Mouse (Mus musculus): ENCODE results near the gene Eps8. TPM values are rescaled to one million over a fixed set of nuclear protein-coding genes. Genes with fewer than 3 reads are reported as not detected.
A peak's percentile ranks its signal among the peaks of the same experiment; 100 is the strongest.

The Eps8 gene
- polyA plus RNA-seq, 1 experiment from 2014 or later = 4.8 TPM

DNA sequence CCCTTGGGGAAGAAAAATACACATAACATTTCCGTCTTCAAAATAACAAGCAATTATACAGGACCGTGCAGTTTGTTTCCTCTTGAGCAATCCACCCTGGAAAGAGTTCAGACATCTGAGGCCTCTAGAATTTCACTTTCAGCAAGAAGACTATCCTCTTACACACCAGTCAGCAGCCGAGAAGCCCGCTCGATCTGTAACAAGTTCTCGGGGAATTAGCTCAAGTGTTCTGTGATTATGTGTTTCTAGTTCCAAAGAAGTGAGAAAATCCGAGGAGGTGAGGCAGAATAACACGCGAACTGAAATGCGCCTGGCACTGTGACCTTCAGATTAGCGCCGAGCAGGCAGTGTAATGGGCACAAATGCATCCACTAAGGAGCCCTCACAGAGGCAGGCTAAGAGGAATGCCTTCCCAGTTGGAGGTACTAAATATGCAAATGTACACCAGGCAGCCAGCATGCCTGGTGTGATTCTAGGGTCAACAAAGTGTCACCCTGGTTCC lies 94.3 kb downstream of the Eps8 start:
- ATAC-seq = no peak
- Histone ChIP-seq H3K27ac (ENCODE audit: low read depth) (peak overlapping the region; percentile 41), H3K4me2 (ENCODE audit: low read depth, low read length) (no peak overlapping the region), H3K9ac (replicated peaks) (no peak overlapping the region), H3K4me3 (ENCODE audit: low read depth, low read length) (no peak overlapping the region), H3K4me1 (ENCODE audit: insufficient read depth) (peaks cover 12% of the 10 kb centered on the region; the same call in 1 of the 2 replicates), H3K36me3 (replicated peaks; ENCODE audit: insufficient read depth, low read length) (no peaks in the 10 kb centered on the region), H3K9me3 (ENCODE audit: low read length) (no peaks in the 10 kb centered on the region), H3K27me3 (ENCODE audit: insufficient read depth, low read length) (no peaks in the 10 kb centered on the region)
- no peak for DNase-seq
- no peak for TF ChIP-seq EP300 (IDR thresholded peaks at IDR 0.05; ENCODE audit: low read depth)
- no peak for TF ChIP-seq CTCF (IDR thresholded peaks at IDR 0.05; ENCODE audit: low read depth)
- WGBS (ENCODE audit: insufficient replicate concordance) = 61% methylated on average over 12 of the region's 12 CpGs

DNA sequence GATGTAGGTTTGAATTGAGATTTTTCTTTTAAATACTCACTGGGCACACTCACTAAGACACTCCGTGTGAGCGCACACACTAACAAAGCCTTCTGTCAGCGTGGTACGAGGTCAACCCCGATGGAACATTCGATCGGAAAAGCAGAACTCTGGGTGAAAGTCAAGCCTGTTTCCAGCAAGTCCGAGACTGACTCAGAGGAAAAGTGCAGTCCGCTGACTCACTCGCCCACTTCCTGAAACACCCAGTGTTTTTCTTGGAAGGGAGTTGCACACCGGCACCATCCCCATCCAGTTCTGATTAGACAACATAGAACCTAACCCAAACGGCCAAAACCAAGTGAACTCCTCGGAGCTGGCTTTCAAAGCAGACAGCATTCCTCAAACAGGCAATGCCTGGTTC lies 95.8 kb downstream of the Eps8 start:
- Histone ChIP-seq H3K9me3 (ENCODE audit: low read length) (no peaks in the 10 kb centered on the region), H3K27ac (ENCODE audit: low read depth) (peak overlapping the region; percentile 29; the same call in 1 of the 2 replicates), H3K36me3 (replicated peaks; ENCODE audit: insufficient read depth, low read length) (no peaks in the 10 kb centered on the region), H3K4me3 (ENCODE audit: low read depth, low read length) (no peak overlapping the region), H3K4me2 (ENCODE audit: low read depth, low read length) (peak overlapping the region; percentile 40), H3K27me3 (ENCODE audit: insufficient read depth, low read length) (no peaks in the 10 kb centered on the region), H3K9ac (replicated peaks) (no peak overlapping the region), H3K4me1 (ENCODE audit: insufficient read depth) (peaks cover 12% of the 10 kb centered on the region; the same call in 1 of the 2 replicates)
- TF ChIP-seq CTCF (IDR thresholded peaks at IDR 0.05; ENCODE audit: low read depth) (no peak), EP300 (IDR thresholded peaks at IDR 0.05; ENCODE audit: low read depth) (peak; percentile 55)
- peak; percentile 63 for ATAC-seq
- peak; percentile 45 for DNase-seq
- WGBS (ENCODE audit: insufficient replicate concordance) = 29% methylated on average over 13 of the region's 13 CpGs

DNA sequence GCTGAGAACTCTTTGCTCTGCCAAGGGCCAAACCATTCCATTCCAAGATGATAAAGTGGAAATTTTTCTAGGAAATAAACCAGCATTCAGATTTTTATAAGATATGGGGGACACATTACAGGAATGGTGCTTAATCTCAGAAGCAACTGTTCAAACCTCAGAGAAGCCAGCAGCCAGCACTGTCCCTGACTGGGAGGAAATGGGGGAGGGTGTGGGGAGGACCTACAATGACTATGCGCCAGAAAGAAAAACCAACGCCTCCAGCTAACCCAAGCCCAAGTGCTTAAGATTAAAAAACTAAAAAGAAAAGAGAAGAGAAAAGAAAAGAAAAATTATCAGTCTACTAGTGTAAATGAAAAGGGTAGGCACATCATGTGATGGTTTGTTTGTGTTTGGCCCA lies 97.0 kb downstream of the Eps8 start:
- TF ChIP-seq CTCF (IDR thresholded peaks at IDR 0.05; ENCODE audit: low read depth) (no peak), EP300 (IDR thresholded peaks at IDR 0.05; ENCODE audit: low read depth) (no peak)
- Histone ChIP-seq H3K4me1 (ENCODE audit: insufficient read depth) (peaks cover 12% of the 10 kb centered on the region; the same call in 1 of the 2 replicates), H3K27me3 (ENCODE audit: insufficient read depth, low read length) (no peaks in the 10 kb centered on the region), H3K27ac (ENCODE audit: low read depth) (no peak overlapping the region), H3K4me2 (ENCODE audit: low read depth, low read length) (no peak overlapping the region), H3K9me3 (ENCODE audit: low read length) (no peaks in the 10 kb centered on the region), H3K4me3 (ENCODE audit: low read depth, low read length) (no peak overlapping the region), H3K9ac (replicated peaks) (no peak overlapping the region), H3K36me3 (replicated peaks; ENCODE audit: insufficient read depth, low read length) (no peaks in the 10 kb centered on the region)
- no peak for DNase-seq
- ATAC-seq = no peak
- WGBS (ENCODE audit: insufficient replicate concordance) = 41% methylated on average over 2 of the region's 2 CpGs

DNA sequence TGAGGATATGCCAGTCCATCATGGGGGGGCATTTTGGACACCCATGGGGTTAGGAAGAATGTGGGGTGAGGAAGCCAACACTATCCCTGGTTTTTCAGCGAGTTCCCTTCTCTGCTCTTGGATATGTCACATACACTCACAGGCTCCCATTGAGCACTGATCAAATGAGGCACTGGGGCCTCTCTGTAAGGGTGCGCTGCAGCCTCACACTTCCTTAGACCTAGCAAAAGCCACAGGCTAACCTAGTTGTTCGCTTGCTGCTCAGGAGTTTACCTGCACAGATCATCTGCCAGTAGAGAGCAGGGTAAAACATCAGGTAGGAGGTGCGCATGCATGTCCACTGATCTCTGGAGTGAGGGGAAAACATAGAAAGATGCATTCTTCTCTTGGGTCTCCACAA lies 97.5 kb downstream of the Eps8 start:
- Histone ChIP-seq H3K9ac (replicated peaks) (no peak overlapping the region), H3K4me2 (ENCODE audit: low read depth, low read length) (no peak overlapping the region), H3K4me3 (ENCODE audit: low read depth, low read length) (no peak overlapping the region), H3K36me3 (replicated peaks; ENCODE audit: insufficient read depth, low read length) (no peaks in the 10 kb centered on the region), H3K9me3 (ENCODE audit: low read length) (no peaks in the 10 kb centered on the region), H3K27me3 (ENCODE audit: insufficient read depth, low read length) (no peaks in the 10 kb centered on the region), H3K4me1 (ENCODE audit: insufficient read depth) (peaks cover 12% of the 10 kb centered on the region; the same call in 1 of the 2 replicates), H3K27ac (ENCODE audit: low read depth) (no peak overlapping the region)
- WGBS (ENCODE audit: insufficient replicate concordance) = 54% methylated on average over 4 of the region's 4 CpGs
- DNase-seq = no peak
- no peak for ATAC-seq
- TF ChIP-seq EP300 (IDR thresholded peaks at IDR 0.05; ENCODE audit: low read depth) (no peak), CTCF (IDR thresholded peaks at IDR 0.05; ENCODE audit: low read depth) (no peak)

DNA sequence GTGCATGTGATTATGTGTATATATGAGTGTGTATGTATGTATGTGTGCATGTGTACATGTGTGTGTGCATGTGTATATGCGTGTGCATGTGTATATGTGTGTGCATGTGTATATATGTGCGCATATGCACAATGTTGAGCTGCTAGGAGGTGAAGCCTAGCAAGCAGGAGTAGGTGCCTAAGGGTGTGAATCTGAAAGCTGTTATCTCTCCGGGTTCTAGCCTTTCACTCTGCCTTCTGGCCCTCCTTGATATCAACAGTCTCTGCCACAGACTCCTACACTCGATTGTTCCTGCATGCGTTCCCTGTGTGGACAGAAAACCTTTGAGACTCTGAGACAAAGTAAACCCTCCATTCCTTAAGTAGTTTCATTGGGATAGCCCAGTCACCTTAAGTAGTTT lies 98.0 kb downstream of the Eps8 start:
- no peak overlapping the region for H3K9ac ChIP-seq (replicated peaks)
- H3K27me3 ChIP-seq (ENCODE audit: insufficient read depth, low read length) = no peaks in the 10 kb centered on the region
- H3K27ac ChIP-seq (ENCODE audit: low read depth) = no peak overlapping the region
- no peak for TF ChIP-seq CTCF (IDR thresholded peaks at IDR 0.05; ENCODE audit: low read depth)
- TF ChIP-seq EP300 (IDR thresholded peaks at IDR 0.05; ENCODE audit: low read depth) = 0 out of 2 replicates have a peak, but pooled peaks have one; percentile 33
- no peak for DNase-seq
- no peak overlapping the region for H3K4me2 ChIP-seq (ENCODE audit: low read depth, low read length)
- 68% methylated on average over 5 of the region's 5 CpGs for WGBS (ENCODE audit: insufficient replicate concordance)
- H3K36me3 ChIP-seq (replicated peaks; ENCODE audit: insufficient read depth, low read length) = no peaks in the 10 kb centered on the region
- peak; percentile 50 for ATAC-seq
- H3K9me3 ChIP-seq (ENCODE audit: low read length) = no peaks in the 10 kb centered on the region
- peaks cover 12% of the 10 kb centered on the region; the same call in 1 of the 2 replicates for H3K4me1 ChIP-seq (ENCODE audit: insufficient read depth)
- H3K4me3 ChIP-seq (ENCODE audit: low read depth, low read length) = no peak overlapping the region

DNA sequence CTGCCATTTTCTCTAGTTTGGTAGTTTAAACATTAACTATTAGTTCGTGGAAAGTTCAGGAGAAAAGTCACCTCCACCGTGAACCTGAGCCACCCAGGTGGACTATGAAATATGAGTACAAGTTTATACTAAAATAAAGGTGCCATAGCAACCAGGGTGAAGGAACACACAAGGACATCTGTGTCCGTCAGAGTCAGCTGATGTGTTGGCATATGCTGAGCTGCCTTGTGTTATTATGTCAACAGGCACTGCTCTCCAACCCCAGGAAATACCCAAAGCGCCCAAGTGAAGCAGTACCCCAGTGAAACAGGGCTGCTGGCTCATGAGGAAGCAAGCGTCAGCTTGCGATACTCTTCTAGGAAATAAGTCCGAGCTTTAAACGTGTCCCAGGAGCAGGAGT lies 104.5 kb downstream of the Eps8 start:
- no peaks in the 10 kb centered on the region for H3K4me1 ChIP-seq (ENCODE audit: insufficient read depth)
- H3K4me2 ChIP-seq (ENCODE audit: low read depth, low read length) = no peak overlapping the region
- H3K27me3 ChIP-seq (ENCODE audit: insufficient read depth, low read length) = no peaks in the 10 kb centered on the region
- H3K36me3 ChIP-seq (replicated peaks; ENCODE audit: insufficient read depth, low read length) = no peaks in the 10 kb centered on the region
- ATAC-seq = no peak
- H3K9ac ChIP-seq (replicated peaks) = no peak overlapping the region
- WGBS (ENCODE audit: insufficient replicate concordance) = 65% methylated on average over 8 of the region's 8 CpGs
- TF ChIP-seq EP300 (IDR thresholded peaks at IDR 0.05; ENCODE audit: low read depth) (no peak), CTCF (IDR thresholded peaks at IDR 0.05; ENCODE audit: low read depth) (no peak)
- DNase-seq = no peak
- H3K9me3 ChIP-seq (ENCODE audit: low read length) = no peaks in the 10 kb centered on the region
- no peak overlapping the region for H3K27ac ChIP-seq (ENCODE audit: low read depth)
- H3K4me3 ChIP-seq (ENCODE audit: low read depth, low read length) = no peak overlapping the region

Measured in liver, postnatal 0 days (tissue).